Mouse (Mus musculus): ENCODE data around the gene Atp6v1g3.

DNA sequence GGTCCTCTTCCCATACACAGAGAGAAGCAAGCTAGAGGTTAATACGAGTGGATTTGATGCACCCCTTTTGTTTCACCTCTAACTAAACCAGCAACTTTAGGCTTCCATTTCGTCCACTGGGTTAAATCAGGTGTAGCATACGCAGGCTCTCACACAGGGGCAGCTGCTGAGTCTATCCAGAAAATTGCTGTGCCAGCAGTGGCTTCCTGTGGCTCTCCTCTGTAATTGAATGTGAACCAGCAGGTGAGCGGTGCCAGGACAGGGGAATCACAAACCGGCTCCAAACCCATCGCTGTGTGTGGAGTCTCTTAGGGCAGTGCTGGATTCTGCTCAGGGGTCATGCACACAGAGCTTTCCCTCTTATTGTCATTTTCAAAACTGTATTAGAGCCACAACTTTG, 7.6 kb downstream of the Atp6v1g3 start:
- TF ChIP-seq CTCF (IDR thresholded peaks at IDR 0.05; ENCODE audit: low read depth) (no peak), EP300 (IDR thresholded peaks at IDR 0.05; ENCODE audit: low read depth) (no peak)

All from liver, postnatal 0 days (tissue).